Mouse (Mus musculus) embryonic facial prominence, embryonic 11.5 days (tissue): ENCODE data around the gene Tmem121. TPM values are rescaled to one million over a fixed set of nuclear protein-coding genes. Genes with fewer than 3 reads are reported as not detected.

Experiments
- ATAC-seq: fragments of 200-750 bp; cut with Nextera tagmentation; replicated peaks from 2 replicates; pipeline ENCODE4 v1.8.0; 2017; ENCODE audit warnings: low read depth; ENCODE audit not compliant: insufficient number of reproducible peaks, low FRiP score, low TSS enrichment
- DNase-seq: peaks from one replicate; pipeline ENCODE4 v3.0.0-alpha.2; 2015; ENCODE audit warnings: low spot score
- H3K27ac ChIP-seq: fragments of 300-500 bp; sonication (generic); replicated peaks from 2 replicates; pipeline ENCODE4 v1.5.1; 2014; ENCODE audit warnings: mild to moderate bottlenecking, low read depth, low read length, control low read depth
- H3K27me3 ChIP-seq: fragments of 300-500 bp; sonication (generic); 2 replicates; pipeline ENCODE4 v1.6.1; 2014; ENCODE audit warnings: mild to moderate bottlenecking, low read length, moderate library complexity, mixed read lengths; ENCODE audit not compliant: control insufficient read depth, insufficient read depth
- H3K36me3 ChIP-seq: fragments of 300-500 bp; sonication (generic); replicated peaks from 2 replicates; pipeline ENCODE4 v1.6.1; 2014; ENCODE audit warnings: low read depth, mild to moderate bottlenecking, low read length, moderate library complexity, mixed read lengths; ENCODE audit not compliant: control insufficient read depth, insufficient read depth
- H3K4me1 ChIP-seq: fragments of 300-500 bp; sonication (generic); 2 replicates; pipeline ENCODE4 v1.6.1; 2014; ENCODE audit warnings: low read length, mixed read lengths; ENCODE audit not compliant: control insufficient read depth, insufficient read depth
- H3K4me2 ChIP-seq: fragments of 300-500 bp; sonication (generic); 2 replicates; pipeline ENCODE4 v1.6.1; 2014; ENCODE audit warnings: low read depth, mild to moderate bottlenecking, control low read depth, low read length, moderate library complexity
- H3K4me3 ChIP-seq: fragments of 300-500 bp; sonication (generic); 2 replicates; pipeline ENCODE4 v1.5.1; 2014; ENCODE audit warnings: low read depth, low read length, control low read depth
- H3K9ac ChIP-seq: fragments of 300-500 bp; sonication (generic); replicated peaks from 2 replicates; pipeline ENCODE4 v1.6.1; 2014; ENCODE audit warnings: mild to moderate bottlenecking, control low read depth, low read length
- H3K9me3 ChIP-seq: fragments of 300-500 bp; sonication (generic); replicated peaks from 2 replicates; pipeline ENCODE4 v1.6.1; 2016; ENCODE audit warnings: mild to moderate bottlenecking, low read length, inconsistent platforms, mixed read lengths; ENCODE audit not compliant: control insufficient read depth
- WGBS: fragments of 180-500 bp; shearing (Covaris S2); extraction: QIAGEN DNeasy Blood & Tissue Kit; methylation state at CpG from one replicate; pipeline ENCODE4 v1.1.7; 2014; 5-methylcytosine and 5-hydroxymethylcytosine counted together
- polyA plus RNA-seq: library from polyadenylated mRNA; unstranded; fragments of >200 nt; fragmentation: Nextera tagmentation; extraction: Ambion mirVana; gene quantifications from 2 replicates; pipeline ENCODE4 v1.2.1, GENCODE M21; 2014

Tmem121 gene
- polyA plus RNA-seq, 1 experiment from 2014 or later = 5.7 TPM

GRCm38 (mm10) chr12:113202008-113202407 is 16.3 kb downstream of the Tmem121 start:
- no peaks in the 10 kb centered on the region for H3K36me3 ChIP-seq
- no peak overlapping the region for H3K4me3 ChIP-seq
- no peak overlapping the region for H3K27ac ChIP-seq
- no peak overlapping the region for H3K4me2 ChIP-seq
- DNase-seq (no peak), ATAC-seq (no peak)
- H3K4me1 ChIP-seq = no peaks in the 10 kb centered on the region
- H3K27me3 ChIP-seq = no peaks in the 10 kb centered on the region
- H3K9ac ChIP-seq = no peak overlapping the region
- H3K9me3 ChIP-seq = no peaks in the 10 kb centered on the region

- no peaks in the 10 kb centered on the region for H3K36me3 ChIP-seq
- H3K4me3 ChIP-seq = no peak overlapping the region
- no peak overlapping the region for H3K9ac ChIP-seq
- DNase-seq (no peak), ATAC-seq (no peak)
- no peaks in the 10 kb centered on the region for H3K9me3 ChIP-seq
- no peak overlapping the region for H3K27ac ChIP-seq
- H3K27me3 ChIP-seq = no peaks in the 10 kb centered on the region
- no peak overlapping the region for H3K4me2 ChIP-seq
- H3K4me1 ChIP-seq = no peaks in the 10 kb centered on the region
- whole genome bisulfite sequencing = 84% methylated on average over 7 of the region's 7 CpGs
Observed at GRCm38 (mm10) chr12:113203522-113203921, 17.8 kb downstream of the Tmem121 start.

- H3K27ac ChIP-seq = no peak overlapping the region
- no peaks in the 10 kb centered on the region for H3K27me3 ChIP-seq
- no peaks in the 10 kb centered on the region for H3K36me3 ChIP-seq
- H3K4me2 ChIP-seq = no peak overlapping the region
- DNase-seq (no peak), ATAC-seq (no peak)
- H3K9ac ChIP-seq = no peak overlapping the region
- H3K4me3 ChIP-seq = no peak overlapping the region
- H3K9me3 ChIP-seq = no peaks in the 10 kb centered on the region
- 91% methylated on average over 7 of the region's 7 CpGs for WGBS
- no peaks in the 10 kb centered on the region for H3K4me1 ChIP-seq
Observed at GRCm38 (mm10) chr12:113205251-113205942, 19.7 kb downstream of the Tmem121 start.

- Histone ChIP-seq H3K36me3 (no peaks in the 10 kb centered on the region), H3K27me3 (no peaks in the 10 kb centered on the region), H3K9me3 (no peaks in the 10 kb centered on the region), H3K4me1 (no peaks in the 10 kb centered on the region), H3K4me3 (no peak overlapping the region), H3K27ac (no peak overlapping the region), H3K9ac (no peak overlapping the region), H3K4me2 (no peak overlapping the region)
- no peak for DNase-seq
- WGBS = 81% methylated on average over 6 of the region's 6 CpGs
- no peak for ATAC-seq
Observed at GRCm38 (mm10) chr12:113207737-113208136, 22.0 kb downstream of the Tmem121 start.

- Histone ChIP-seq H3K36me3 (no peaks in the 10 kb centered on the region), H3K9me3 (no peaks in the 10 kb centered on the region), H3K4me3 (no peak overlapping the region), H3K4me2 (no peak overlapping the region), H3K27ac (no peak overlapping the region), H3K27me3 (no peaks in the 10 kb centered on the region), H3K9ac (no peak overlapping the region), H3K4me1 (no peaks in the 10 kb centered on the region)
- ATAC-seq = no peak
- no peak for DNase-seq
- WGBS = 86% methylated on average over 17 of the region's 17 CpGs
Observed at GRCm38 (mm10) chr12:113210586-113211378, 25.1 kb downstream of the Tmem121 start.

- Histone ChIP-seq H3K27ac (no peak overlapping the region), H3K27me3 (no peaks in the 10 kb centered on the region), H3K4me1 (no peaks in the 10 kb centered on the region), H3K9ac (no peak overlapping the region), H3K4me3 (no peak overlapping the region), H3K36me3 (no peaks in the 10 kb centered on the region), H3K9me3 (no peaks in the 10 kb centered on the region), H3K4me2 (no peak overlapping the region)
- 84% methylated on average over 5 of the region's 5 CpGs for WGBS
- no peak for DNase-seq
- ATAC-seq = no peak
Observed at GRCm38 (mm10) chr12:113211772-113212171, 26.0 kb downstream of the Tmem121 start.

- DNase-seq = no peak
- Histone ChIP-seq H3K27me3 (no peaks in the 10 kb centered on the region), H3K27ac (no peak overlapping the region), H3K4me2 (no peak overlapping the region), H3K9me3 (no peaks in the 10 kb centered on the region), H3K4me1 (no peaks in the 10 kb centered on the region), H3K36me3 (no peaks in the 10 kb centered on the region), H3K9ac (no peak overlapping the region), H3K4me3 (no peak overlapping the region)
- ATAC-seq = no peak
- 89% methylated on average over 10 of the region's 10 CpGs for WGBS
Observed at GRCm38 (mm10) chr12:113212326-113212924, 26.7 kb downstream of the Tmem121 start.

- no peak for ATAC-seq
- Histone ChIP-seq H3K4me2 (no peak overlapping the region), H3K27me3 (no peaks in the 10 kb centered on the region), H3K9ac (no peak overlapping the region), H3K9me3 (no peaks in the 10 kb centered on the region), H3K4me3 (no peak overlapping the region), H3K4me1 (no peaks in the 10 kb centered on the region), H3K36me3 (no peaks in the 10 kb centered on the region), H3K27ac (no peak overlapping the region)
- DNase-seq = no peak
- WGBS = 73% methylated on average over 2 of the region's 2 CpGs
Observed at GRCm38 (mm10) chr12:113213226-113213625, 27.5 kb downstream of the Tmem121 start.
